Mouse (Mus musculus): Measurements from ENCODE around the gene Rcn3.
A peak's percentile ranks its signal among the peaks of the same experiment; 100 is the strongest.
"Not testable (repeated sequence)": the region's sequence is repeated elsewhere in the genome, so short reads cannot be mapped to it uniquely, and the experiment has no call there.

Rcn3 gene

DNA sequence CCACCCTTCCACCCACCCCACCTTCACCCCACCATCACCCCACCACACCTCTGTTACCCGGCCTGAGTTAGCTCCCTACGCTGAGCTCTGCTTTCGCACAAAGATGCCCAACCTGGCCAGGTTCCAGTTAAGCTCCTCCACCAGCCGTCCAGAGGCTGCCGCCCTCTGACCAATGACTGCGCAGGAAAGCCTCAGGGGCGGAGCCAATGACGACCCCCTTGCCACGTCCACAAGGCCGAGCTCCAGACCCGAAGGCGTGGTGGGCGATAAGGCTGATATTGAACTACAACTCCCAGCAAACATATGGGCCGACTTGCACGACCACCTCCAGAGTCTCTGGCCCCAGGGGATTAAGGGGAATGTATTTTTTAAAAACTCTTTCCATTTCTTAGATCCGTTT is at the start of gene Rcn3:
Gene Rcn3, minus strand, starts transcription at position 174 of the 400 bp plus-strand sequence.
- peak; percentile 91 for DNase-seq

GRCm38 (mm10) chr7:45141319-45141718 is 49.3 kb upstream of the Rcn3 start:
- no peak for DNase-seq

- no peak for DNase-seq
These were observed 48.1 kb upstream of the Rcn3 start for GRCm38 (mm10) chr7:45139904-45140723.

- no peak for DNase-seq
These were observed 46.4 kb upstream of the Rcn3 start for GRCm38 (mm10) chr7:45138403-45138802.

DNA sequence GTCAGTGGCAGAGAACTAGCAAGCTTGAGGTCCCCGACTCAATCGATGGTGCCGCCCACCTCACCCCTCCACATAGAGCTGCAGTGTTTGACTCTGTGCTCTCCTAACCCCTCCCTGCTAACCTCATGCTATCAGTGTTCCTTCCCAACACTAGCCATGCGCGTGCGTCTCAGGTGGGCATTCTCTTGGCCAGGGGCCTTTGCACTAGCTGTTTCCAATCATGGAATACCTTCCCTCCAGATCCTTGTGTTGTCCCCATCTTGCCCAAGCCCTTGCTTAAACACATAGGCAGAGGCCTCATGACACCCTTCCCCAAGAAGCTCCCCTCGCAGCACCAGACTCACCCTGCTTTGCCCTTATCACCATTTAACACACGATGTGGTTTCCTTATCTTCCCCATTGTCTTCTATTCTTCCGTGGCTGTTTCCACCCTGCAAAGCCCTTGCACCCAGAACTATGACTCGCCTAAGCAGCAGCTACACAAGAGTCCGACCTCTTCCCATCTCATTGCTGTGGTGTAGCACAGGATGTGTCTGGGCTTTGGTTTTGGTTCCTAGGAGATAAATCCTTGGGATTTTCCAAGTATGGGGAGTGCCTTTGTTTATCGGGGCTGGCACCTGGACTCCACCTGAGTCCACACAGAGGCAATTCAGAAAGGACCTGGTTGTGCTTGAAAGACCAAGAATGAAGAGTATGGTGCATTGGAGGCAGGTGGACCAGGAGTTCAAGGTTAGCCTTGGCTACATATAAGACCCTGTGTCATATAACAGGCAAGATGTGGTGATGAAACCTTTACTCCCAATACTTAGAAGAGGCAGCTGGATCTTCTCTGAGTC is 45.4 kb upstream of the Rcn3 start:
- no peak for DNase-seq

GRCm38 (mm10) chr7:45135993-45136567 is 44.1 kb upstream of the Rcn3 start, which contains the start of the genes Gm45713 and Flt3l:
Gene Gm45713, minus strand, starts transcription at chr7:45136231.
Gene Flt3l, minus strand, starts transcription at chr7:45136432.
- DNase-seq, result peak; percentile 94

DNA sequence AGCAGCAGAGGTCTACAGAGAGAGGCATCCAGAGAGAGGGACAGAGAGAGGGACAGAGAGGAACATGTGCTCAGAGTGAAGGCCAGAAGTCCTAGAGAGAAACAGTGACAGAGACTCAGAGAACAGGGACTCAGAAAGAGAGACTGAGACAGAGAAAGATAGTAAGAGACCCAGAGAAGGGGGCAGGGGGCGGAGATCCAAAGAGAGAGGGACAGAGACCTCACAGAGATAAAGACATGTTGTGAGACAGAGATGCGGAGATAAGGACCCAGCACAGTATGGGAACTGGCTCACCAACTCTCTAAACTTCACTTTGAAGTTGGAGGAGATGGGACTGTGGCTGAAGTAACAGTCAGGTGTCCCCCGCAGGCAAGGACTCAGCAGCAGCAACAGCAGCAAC is 43.3 kb upstream of the Rcn3 start:
- no peak for DNase-seq

GRCm38 (mm10) chr7:45134544-45135026 is 42.6 kb upstream of the Rcn3 start:
- DNase-seq, result no peak

- DNase-seq, result no peak
These were observed 41.6 kb upstream of the Rcn3 start for GRCm38 (mm10) chr7:45133446-45134159.

- DNase-seq, result no peak
These were observed 39.8 kb upstream of the Rcn3 start for GRCm38 (mm10) chr7:45131850-45132249.

- no peak for DNase-seq
These were observed 37.9 kb upstream of the Rcn3 start for GRCm38 (mm10) chr7:45129776-45130512.

GRCm38 (mm10) chr7:45129318-45129717 is 37.3 kb upstream of the Rcn3 start:
- DNase-seq, result peak; percentile 61

DNA sequence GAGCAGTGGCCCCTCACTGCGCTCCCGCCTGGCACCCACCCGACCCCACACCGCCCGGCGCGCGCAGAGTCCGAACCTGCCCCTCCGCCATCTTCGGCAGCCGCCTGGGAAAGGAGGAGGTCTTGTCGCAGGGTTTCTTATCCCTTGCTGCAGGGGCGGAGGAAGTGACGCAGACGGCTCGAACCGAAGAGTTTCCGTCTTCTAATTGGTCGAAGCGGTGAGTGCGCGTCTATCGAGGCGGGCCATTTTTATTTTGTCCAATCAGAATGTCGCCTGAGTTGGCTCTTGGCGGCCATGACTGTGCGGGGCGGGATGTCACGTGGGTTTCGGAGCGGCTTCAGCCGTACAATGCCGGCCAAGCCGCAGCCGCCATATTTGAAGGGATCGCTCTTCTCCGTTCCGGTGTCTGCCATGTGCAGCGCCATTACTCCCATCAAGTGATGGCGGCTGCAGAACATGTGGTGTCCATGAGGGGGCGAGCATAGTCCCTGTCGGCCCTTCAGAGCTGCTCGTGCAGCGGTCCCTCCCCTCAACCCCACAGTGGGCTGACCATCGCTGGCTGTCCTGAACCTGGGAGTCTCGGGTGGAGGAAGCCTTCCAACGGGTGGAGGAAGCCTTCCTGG is 36.7 kb upstream of the Rcn3 start, which contains the start of gene Rpl13a:
Gene Rpl13a, minus strand, starts transcription at position 138 of the 623 bp plus-strand sequence.
- peak; percentile 99 for DNase-seq

GRCm38 (mm10) chr7:45127700-45128224 is 35.7 kb upstream of the Rcn3 start:
- DNase-seq, result no peak

GRCm38 (mm10) chr7:45126844-45127699 is 35.1 kb upstream of the Rcn3 start:
- no peak for DNase-seq

- no peak for DNase-seq
These were observed 34.3 kb upstream of the Rcn3 start for GRCm38 (mm10) chr7:45126147-45126843.

- DNase-seq, result not testable (repeated sequence)
These were observed 33.6 kb upstream of the Rcn3 start for GRCm38 (mm10) chr7:45125649-45126048.

GRCm38 (mm10) chr7:45125144-45125600 is 33.2 kb upstream of the Rcn3 start:
- DNase-seq, result no peak
